Mouse (Mus musculus): Measurements from ENCODE around the gene Psmd3.
"Not testable (repeated sequence)": the region's sequence is repeated elsewhere in the genome, so short reads cannot be mapped to it uniquely, and the experiment has no call there.

Psmd3 gene

DNA sequence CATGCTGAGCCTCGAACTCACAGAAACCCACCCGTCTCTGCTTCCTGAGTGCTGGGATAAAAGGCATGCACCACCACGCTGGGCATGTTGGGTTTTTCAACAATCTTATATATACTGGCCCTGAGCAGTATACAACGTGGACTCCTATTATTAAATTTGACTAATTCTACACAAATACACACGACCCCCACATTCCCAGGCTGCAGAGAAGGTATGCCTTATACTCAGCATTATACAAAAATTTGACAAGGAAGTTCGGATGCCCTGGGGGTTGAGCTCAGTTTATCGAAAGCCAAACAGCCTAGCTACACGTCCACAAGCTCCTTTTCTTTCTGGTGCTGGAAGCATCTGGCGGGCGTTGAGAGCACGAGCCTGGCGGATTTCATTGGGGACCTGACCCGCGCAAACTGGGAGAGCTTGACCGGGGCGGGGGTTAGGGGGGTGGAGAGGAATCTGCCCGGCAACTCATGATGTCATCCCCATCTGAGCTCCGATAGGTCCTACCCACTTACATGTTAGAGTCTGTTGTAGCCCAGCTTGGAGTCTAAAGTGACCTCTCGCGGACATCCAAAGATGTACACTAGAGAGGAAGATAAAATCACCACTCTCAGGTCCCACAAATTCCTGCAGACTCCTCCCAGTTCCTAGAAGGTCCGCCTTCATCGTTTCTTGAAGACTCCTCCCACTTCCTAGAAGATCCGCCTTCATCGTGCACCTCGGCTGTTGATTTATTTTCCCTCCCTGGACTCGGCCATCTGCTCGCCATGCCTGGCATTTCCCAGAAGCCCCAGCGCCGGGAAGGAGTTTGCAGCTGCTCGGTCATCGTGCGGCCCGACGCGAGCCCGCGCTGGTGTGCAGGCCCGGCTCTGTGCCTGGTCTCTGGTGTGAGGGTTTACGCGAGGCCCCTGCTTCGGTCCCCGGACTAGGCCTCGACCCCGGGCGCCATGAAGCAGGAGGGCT, at the start of gene Psmd3:
Psmd3 (plus strand) TSS at position 769 of the 960 bp plus-strand sequence.
- peak; percentile 97 for DNase-seq (ENCODE audit: low read depth, low spot score)

DNA sequence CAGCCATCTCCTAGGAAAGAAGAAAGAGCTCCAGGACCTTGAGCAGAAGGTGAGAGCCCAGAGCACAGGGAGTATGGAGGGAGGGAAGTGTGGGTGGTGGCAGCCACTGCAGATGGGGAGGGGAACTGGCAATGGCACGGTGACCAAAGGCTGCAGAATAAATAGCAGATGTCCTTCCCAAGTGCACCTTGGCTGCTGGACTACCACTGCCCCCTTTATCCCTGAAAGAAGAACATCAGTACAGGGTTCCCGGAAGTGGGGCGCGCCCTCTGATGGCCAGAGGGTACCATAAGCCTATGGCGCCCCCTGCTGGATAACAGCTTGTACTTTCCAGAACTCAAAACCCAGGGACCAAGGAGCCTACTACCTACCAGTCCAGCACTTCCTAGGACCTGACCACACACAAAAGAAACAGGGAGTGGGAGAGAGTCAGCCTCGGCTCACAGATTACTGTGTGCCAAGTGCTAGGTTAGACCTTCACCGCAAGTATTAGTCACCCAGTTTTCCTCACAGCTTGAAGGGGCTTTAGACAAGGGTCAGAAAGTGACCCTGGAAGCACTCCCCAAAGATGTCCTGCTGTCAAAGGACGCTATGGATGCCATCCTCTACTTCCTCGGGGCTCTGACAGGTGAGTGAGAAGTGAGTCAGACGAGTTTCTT, 46.9 kb upstream of the Psmd3 start:
- DNase-seq (ENCODE audit: low read depth, low spot score): peak; percentile 21

DNA sequence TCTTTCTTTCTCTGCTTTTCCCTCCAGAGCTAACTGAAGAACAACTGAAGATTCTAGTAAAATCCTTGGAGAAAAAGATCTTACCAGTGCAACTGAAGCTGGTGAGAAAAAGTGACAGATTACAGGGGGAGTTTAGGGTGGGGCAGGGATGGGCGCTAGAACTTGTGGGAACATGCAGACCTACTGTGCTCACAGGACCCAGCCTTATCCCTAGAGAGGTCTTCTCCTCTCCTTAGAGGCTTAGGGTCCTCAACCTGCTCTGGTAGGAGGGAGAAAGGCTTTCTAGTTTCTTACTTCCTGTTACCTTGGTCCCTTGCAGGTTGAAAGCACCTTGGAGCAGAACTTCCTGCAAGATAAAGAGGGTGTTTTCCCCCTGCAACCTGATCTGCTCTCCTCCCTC, 44.9 kb upstream of the Psmd3 start:
- no peak for DNase-seq (ENCODE audit: low read depth, low spot score)

DNA sequence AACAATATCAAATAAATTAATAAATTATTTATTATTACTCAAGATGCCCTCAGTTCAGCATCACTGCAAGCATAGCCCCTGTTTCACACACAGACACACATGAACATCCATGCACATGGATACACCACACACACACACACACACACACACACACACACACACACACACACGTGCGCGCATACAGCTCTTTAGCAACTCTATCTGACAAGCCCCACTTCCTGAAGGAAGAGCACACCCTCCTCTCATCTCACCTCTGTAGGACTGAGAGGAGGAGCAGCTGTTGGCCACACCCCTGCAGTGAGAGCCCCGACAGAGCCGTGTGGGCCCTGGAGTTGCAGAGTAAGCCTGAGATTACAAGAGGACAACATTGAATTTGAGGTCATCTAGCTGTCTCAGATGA, 42.3 kb upstream of the Psmd3 start:
- DNase-seq (ENCODE audit: low read depth, low spot score): no peak

DNA sequence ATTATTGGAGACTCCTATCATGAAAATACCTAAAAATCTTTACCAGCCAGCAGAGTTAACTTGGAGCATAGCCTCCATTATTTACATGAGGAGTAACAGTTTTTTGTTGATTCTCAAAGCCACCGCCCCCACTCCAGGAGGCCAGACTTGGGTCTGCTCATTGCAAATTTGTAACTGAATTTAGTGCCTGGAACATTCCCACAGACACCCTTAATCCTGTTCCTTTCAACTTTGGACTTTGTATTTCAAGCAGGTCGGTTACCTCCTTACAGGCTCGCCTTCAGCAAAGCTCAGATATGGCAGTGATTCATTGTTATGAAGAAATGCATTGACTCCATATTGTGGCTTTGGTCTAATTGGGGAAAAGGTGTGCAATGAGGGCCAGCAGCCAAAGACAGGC, 37.6 kb upstream of the Psmd3 start:
- no peak for DNase-seq (ENCODE audit: low read depth, low spot score)

DNA sequence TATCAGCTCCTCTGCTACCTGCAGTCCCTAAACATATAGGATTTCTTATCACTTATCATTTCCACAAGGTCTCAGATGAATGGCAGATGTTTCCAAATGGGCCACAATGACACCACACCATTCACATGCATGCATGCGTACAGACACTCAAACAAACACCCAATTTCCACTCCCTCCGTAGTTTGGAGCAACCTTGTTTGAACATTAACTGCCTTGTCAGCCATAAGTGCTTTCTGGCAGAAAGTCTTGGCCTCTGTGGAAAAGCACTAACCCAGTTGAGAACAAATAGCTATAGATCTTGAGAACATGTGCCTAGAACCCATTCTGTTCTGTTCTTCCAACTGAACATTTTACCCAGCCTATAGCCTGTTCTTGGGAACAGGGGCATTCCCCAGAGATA, 36.4 kb upstream of the Psmd3 start:
- DNase-seq (ENCODE audit: low read depth, low spot score): no peak

DNA sequence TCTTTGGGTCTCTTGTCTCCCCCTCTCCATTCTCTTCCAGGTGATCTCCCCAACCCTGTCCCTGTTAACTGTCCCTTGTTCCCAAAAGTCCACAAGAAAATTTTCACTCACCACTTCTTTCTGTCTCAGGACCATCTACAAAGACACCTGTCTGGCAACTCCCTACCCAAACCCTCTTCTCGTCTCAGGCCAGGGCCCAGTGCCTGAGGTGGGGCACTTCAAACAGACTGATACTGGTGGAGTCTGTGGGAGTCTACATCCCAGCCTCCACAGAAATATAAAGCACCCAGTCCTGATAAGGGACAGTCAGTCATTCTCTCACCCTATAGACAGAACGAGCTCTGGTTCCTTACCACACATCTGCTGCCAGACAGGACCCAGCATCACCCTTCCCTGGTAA, 35.9 kb upstream of the Psmd3 start, which contains the start of gene Gsdma2:
Gsdma2 (plus strand) TSS at position 301 of the 400 bp plus-strand sequence.
- no peak for DNase-seq (ENCODE audit: low read depth, low spot score)

DNA sequence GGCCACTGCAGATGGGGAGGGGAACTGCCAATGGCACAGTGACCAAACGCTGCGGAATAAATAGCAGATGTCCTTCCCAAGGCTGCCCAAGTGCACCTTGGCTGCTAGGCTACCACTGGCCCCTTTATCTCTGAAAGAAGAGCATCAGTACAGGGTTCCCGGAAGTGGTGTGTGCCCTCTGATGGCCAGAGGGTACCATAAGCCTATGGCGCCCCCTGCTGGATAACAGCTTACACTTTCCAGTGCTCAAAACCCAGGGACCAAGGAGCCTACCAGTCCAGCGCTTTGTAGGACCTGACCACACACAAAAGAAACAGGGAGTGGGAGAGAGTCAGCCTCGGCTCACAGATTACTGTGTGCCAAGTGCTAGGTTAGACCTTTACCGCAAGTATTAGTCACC, 27.3 kb upstream of the Psmd3 start:
- peak; percentile 40 for DNase-seq (ENCODE audit: low read depth, low spot score)

DNA sequence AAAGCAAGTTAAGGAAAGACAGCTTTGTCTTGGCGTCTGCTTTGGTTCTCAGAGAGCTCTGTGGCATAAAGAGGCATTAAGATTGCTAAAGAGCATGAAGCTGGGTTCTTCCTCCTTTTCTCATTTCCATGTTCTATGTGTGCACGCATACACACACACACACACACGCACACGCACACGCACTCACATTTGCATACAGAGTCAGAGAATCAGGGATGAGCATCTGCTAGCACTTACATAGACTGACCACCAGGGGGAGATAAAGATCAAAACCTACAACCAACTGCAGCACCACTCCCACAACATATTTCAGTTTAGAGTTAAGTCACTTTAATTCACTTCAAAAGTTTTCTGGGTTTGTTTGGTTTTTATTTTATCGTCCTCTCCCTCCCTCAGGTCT, 21.8 kb upstream of the Psmd3 start:
- peak; percentile 42 for DNase-seq (ENCODE audit: low read depth, low spot score)

DNA sequence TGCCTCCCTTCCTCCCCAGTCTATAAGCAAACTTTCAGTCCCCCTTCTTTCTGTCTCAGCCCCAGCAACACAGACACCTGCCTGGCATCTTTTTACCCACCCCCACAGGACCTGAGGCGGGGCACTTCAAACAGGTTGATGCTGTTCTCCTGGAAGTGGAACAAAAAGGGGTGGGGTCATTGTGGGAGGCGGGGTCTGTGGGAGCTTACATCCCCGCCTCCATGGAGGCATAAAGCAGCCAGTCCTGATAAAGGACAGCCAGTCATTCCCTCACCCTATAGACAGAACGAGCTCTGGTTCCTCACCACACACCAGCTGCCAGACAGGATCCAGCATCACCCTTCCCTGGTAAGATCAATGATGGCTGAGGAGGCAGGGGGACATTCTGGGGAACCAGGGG, 18.3 kb upstream of the Psmd3 start, which contains the start of gene Gsdma:
Gsdma (plus strand) TSS at position 261 of the 400 bp plus-strand sequence.
- DNase-seq (ENCODE audit: low read depth, low spot score): no peak

DNA sequence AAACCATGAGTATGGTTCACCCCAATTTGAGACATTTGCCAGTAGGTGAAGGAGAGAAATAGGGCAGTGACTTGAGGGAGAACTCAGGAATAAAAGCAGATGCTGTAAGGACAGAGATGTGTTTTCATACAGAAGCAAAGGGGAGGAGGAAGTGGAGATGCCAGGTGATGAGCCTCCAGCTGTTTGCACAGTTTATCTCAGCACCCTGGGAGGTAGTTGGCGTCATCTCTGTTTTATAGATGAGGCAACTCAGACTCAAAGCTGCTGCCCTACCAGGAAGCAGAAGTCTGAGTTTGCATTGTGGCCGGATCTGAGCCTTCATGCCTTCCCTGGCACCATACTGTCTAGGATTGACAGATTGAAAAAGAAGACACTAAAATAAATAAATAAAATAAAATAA, 13.4 kb upstream of the Psmd3 start:
- no peak for DNase-seq (ENCODE audit: low read depth, low spot score)

DNA sequence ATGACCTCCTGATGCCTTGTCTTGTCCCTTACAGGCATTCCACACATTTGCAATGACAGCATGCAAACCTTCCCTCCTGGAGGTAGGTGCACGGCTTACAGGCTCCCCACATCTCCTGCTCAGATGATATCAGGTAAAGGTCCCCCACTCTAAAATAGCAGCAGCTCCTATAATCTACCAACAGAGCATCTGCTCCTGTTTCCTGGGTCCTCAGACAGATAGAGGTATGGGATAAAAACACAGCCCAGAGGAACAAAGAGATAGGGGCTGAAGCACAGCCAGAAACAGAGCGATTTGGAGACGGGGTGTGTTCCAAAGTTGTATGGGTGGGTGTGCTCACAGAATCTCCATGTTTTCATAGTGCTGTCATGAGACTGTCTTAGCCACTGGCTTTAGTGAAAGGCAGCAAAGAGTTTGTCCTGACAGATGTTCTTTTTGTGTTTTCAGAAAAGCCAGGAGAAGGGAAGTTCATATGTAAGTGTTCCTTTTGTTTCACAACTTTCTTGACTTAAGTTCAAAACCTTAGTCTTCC, 11.0 kb upstream of the Psmd3 start:
- DNase-seq (ENCODE audit: low read depth, low spot score): no peak

DNA sequence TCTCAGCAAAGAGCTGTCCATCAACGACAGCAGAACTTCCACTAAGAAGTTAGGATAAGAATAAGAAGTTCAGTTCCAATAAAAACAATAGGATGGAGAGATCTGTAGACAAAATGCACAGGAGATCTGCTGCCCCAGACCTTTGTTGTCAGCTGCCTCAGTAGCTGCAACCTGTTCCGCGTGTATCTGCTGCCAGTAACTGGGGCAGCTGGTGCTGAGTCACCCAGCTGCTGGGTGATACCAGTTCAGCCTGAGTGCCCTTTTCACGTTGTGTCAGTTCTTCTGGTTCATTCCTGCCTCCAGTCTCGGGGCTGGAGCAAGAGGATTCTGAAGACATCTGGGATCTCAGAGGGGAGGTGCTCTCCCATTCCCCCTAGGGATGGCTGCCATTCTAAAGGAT, 10.5 kb upstream of the Psmd3 start:
- no peak for DNase-seq (ENCODE audit: low read depth, low spot score)

DNA sequence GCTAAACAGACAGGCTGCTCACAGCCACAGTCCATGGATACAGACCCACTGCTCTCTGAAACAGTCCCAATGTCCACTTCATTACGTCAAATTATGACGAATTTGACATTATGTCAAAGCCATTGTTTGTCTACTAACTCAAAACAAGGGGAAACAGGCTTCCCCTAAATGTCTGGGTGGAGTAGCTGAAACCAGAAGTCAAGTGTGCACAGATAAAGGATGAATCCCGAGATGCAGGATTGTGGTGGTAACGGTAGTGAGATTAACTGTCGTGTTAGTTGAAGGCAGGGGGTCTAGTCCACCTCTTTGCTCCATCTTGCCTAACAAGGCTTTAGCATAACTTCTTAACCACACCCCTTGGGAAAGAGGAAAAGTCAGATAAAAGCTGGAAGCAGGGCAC, 9.9 kb upstream of the Psmd3 start:
- no peak for DNase-seq (ENCODE audit: low read depth, low spot score)

DNA sequence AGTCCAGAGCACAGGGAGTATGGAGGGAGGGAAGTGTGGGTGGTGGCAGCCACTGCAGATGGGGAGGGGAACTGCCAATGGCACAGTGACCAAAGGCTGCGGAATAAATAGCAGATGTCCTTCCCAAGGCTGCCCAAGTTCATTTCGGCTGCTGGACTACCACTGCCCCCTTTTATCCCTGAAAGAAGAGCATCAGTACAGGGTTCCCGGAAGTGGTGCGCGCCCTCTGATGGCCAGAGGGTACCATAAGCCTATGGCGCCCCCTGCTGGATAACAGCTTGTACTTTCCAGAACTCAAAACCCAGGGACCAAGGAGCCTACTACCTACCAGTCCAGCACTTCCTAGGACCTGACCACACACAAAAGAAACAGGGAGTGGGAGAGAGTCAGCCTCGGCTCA, 9.2 kb upstream of the Psmd3 start:
- peak; percentile 39 for DNase-seq (ENCODE audit: low read depth, low spot score)

DNA sequence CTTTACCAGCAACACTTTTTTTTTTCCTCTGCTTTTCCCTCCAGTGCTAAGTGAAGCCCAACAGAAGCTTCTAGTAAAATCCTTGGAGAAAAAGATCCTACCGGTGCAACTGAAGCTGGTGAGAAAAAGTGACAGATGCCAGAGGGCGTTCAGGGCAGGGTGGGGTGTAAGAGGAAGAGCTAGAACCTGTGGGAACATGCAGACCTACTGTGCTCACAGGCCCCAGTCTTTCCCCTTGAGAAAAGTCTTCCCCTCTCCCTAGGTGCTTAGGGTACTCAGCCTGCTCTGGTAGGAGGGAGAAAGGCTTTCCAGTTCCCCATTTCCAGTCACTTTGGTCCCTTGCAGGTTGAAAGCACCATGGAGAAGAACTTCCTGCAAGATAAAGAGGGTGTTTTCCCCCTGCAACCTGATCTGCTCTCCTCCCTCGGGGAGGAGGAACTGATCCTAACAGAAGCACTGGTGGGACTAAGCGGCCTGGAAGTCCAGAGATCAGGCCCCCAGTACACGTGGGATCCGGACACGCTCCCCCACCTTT, 6.5 kb upstream of the Psmd3 start:
- no peak for DNase-seq (ENCODE audit: low read depth, low spot score)

DNA sequence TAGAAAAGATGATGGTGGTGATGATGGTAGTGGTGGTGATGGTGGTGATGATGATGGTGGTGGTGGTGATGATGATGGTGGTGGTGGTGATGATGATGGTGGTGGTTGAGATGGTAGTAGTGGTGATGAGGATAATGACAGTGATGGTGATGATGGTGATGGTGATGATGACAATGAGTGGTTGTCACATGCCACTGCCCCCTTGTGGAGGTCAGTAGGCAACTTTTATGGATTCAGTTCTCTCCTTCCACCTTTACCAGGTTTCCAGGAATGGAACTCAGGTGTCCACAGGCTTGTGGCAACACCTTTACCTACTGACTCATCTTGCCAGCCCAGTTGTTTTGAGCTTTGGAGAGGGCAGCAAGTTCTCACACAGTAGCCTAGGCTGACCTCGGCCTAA, 2.3 kb upstream of the Psmd3 start:
- DNase-seq (ENCODE audit: low read depth, low spot score): no peak

DNA sequence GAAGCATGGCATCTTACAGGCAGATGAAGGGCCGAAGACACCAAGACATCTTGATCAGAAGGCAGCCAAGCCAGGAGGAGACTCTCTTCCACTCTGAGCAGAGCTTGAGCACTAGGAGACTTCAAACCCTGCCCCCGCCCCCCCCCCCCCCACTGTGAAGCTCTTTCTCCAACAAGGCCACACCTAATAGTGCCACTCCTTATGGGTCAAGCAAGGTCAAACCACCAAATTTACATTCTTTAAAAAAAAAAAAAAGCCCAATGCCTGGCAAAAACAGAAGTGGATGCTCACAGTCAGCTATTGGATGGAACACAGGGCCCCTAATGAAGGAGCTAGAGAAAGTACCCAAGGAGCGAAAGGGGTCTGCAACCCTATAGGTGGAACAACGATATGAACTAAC, 1.8 kb upstream of the Psmd3 start:
- not testable (repeated sequence) for DNase-seq (ENCODE audit: low read depth, low spot score)

DNA sequence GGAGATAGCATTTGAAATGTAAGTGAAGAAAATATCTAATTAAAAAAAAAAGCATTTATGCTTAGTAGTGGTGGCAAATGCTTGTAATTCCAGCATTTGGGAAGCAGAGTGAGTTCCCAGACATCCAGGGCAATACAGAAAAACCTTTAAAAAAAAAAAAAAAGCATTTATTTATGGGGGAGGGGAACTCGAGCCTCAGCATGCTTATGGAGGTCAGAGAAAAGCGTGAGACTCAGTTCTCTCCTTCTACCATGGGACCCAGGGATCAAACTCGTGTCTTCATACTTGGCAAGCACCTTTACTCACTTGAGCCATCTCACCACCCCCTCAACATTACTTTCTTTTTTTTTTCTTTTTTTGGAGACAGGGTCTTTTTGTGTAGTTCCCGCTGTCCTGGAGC, 1.2 kb upstream of the Psmd3 start:
- no peak for DNase-seq (ENCODE audit: low read depth, low spot score)

DNA sequence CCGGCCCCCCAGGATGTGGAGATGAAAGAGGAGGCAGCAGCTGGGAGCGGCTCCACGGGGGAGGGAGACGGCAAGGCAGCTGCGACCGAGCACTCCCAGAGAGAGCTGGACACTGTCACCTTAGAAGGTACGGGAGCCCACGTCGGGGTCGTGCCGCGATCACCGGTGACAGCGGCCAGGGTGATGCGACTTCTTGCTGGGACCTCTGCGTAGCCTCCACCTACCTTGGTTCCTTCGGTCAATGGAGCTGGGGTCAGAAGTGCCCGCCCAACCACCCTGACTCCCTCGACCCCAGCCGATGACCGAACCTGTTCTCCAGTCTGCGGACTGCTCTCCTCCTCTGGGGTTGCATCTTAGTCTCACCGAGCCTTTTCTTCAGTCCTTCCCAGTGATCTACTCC, 457 bp downstream of the Psmd3 start:
- DNase-seq (ENCODE audit: low read depth, low spot score): no peak

DNA sequence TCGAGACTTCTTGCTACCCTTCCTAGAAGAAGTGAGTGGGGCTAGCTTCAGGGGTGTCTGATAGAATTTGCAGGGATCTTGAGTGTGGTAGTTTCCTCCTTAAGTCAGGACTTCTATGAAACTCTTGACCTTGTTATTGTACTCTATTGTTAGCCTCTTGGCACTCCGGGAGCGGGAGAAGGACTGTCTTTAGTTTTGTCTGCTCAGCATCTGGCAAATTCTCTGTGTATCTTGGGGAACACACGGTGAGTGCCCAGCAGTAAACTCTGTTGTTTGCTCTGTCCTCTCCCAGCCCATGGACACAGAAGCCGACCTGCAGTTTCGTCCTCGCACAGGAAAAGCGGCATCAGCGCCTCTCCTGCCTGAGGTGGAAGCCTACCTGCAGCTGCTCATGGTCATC, 3.3 kb downstream of the Psmd3 start:
- DNase-seq (ENCODE audit: low read depth, low spot score): no peak

DNA sequence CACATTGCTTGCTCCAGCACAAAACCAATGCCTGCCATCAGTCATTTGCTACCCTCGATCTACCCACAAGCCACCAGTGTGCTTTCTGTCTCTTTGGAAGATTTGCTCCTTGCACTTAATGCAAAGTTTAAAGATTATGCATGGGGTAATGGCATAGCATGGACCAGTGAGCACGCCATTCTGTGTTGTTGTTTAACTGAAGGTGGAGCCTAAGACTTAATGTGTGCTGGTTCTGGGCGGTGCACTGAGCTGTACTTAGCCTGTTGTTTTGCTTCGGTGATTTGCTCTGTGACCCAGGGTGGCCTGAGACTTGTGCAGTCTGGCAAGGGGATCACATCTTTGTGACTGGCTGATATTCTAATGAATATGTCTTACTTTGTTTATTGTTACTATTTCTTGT, 4.6 kb downstream of the Psmd3 start:
- DNase-seq (ENCODE audit: low read depth, low spot score): no peak
